Mouse (Mus musculus): ENCODE results near the gene Lhx3. TPM values are rescaled to one million over a fixed set of nuclear protein-coding genes. Genes with fewer than 3 reads are reported as not detected.

Gene Lhx3
- polyA plus RNA-seq, 1 experiment from 2014 or later: 3.3 TPM

DNA sequence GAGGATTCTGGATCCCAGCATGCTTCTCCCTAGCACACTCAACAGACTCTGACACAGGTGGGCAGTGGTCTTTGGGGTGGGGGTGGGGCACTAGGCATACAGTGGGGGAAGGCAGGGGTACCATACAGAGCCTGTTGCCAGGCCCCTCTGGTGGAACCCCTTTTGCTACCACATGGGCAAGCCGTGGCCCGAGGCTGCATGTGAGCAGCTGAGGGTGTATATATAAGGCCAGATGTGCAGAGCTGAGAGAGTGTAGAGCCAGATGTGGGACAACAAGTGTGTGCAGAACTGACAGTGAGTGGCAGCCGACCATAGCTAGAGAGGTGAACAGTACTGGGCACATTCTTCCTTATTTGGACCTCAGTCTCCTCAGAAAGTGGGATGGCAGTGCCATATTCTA, 41.2 kb downstream of the Lhx3 start:
- Histone ChIP-seq H3K27ac (ENCODE audit: low read depth, low read length) (no peak overlapping the region), H3K4me1 (ENCODE audit: control insufficient read depth, insufficient read depth, low read depth, low read length) (peaks cover 2% of the 10 kb centered on the region; the same call in 1 of the 2 replicates), H3K27me3 (replicated peaks; ENCODE audit: control insufficient read depth, insufficient read depth, low read length) (peaks cover 1% of the 10 kb centered on the region; the same call in 1 of the 2 replicates), H3K9me3 (ENCODE audit: control insufficient read depth, low read length) (no peaks in the 10 kb centered on the region), H3K4me2 (ENCODE audit: low read length) (no peak overlapping the region), H3K36me3 (ENCODE audit: control insufficient read depth, insufficient read depth, low read length) (no peaks in the 10 kb centered on the region), H3K4me3 (ENCODE audit: low read length) (no peak overlapping the region), H3K9ac (ENCODE audit: low read depth, low read length) (no peak overlapping the region)
- ATAC-seq: no peak
- WGBS: 86% methylated on average over 3 of the region's 3 CpGs

DNA sequence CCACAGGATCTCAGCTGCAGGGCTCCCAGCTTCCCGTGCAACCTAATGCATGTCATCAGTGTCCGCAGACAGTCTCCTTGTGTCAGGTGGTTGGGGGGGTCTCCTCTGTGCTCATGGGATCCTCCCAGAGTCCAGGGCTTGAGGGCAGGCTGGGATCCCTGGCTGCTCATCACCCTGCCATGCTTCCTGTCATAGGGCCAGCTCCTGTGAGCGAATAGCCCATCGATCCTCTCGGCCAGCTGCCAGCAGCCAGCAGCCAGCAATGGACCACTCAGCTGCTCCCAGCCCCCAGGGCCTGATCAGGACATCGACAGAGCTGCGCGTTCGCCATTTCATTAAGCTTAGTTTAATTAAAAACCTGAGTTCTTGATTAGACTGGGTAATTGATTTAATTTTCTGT, 50.0 kb downstream of the Lhx3 start:
- H3K27me3 ChIP-seq (replicated peaks; ENCODE audit: control insufficient read depth, insufficient read depth, low read length): no peaks in the 10 kb centered on the region
- H3K4me3 ChIP-seq (ENCODE audit: low read length): no peak overlapping the region
- H3K9me3 ChIP-seq (ENCODE audit: control insufficient read depth, low read length): no peaks in the 10 kb centered on the region
- no peak overlapping the region for H3K9ac ChIP-seq (ENCODE audit: low read depth, low read length)
- H3K4me1 ChIP-seq (ENCODE audit: control insufficient read depth, insufficient read depth, low read depth, low read length): peaks cover 22% of the 10 kb centered on the region
- ATAC-seq: no peak
- WGBS: 42% methylated on average over 9 of the region's 9 CpGs
- no peak overlapping the region for H3K4me2 ChIP-seq (ENCODE audit: low read length)
- 0 out of 2 replicates have a peak overlapping the region, but pooled peaks have one; percentile 23 for H3K27ac ChIP-seq (ENCODE audit: low read depth, low read length)
- H3K36me3 ChIP-seq (ENCODE audit: control insufficient read depth, insufficient read depth, low read length): no peaks in the 10 kb centered on the region

DNA sequence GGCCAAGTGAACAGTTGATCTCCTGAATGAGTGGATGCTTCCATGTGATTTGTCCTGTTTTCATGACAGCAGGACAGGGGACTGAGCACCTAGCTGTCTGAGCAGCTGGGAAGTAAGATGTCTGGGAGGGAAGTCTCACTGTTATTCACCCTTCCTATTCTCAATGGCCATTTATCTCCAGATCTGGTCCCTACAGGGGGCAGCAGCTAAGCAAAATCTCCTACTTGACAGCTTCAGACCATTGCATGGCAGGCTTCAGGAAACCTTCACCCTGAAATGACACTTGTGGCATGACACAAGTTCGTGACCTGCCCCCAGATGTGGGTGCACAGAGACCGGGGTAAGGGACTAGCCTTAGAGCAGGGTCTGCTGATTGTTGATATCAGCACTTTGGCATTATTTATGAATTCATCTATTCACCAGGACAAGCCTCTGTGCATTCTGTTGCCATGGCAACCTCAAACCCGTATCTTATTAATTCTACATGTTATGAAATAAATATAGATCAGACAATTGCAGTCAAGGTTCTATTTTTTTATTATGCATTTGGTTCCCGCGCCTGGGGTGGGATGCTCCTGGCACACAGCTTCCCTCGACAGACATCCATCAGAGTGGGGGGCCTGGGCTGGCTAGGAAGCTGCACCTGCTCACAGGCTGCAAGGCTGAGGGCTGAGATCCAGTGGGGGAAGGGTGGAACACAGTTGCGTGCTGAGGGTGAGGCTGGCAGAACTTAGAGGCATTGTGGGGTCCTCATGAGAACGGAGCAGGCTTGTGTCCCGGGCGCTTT, 51.7 kb downstream of the Lhx3 start:
- Histone ChIP-seq H3K4me2 (ENCODE audit: low read length) (no peak overlapping the region; the same call in 1 of the 2 replicates), H3K4me3 (ENCODE audit: low read length) (no peak overlapping the region), H3K27me3 (replicated peaks; ENCODE audit: control insufficient read depth, insufficient read depth, low read length) (no peaks in the 10 kb centered on the region), H3K9me3 (ENCODE audit: control insufficient read depth, low read length) (no peaks in the 10 kb centered on the region), H3K9ac (ENCODE audit: low read depth, low read length) (peak overlapping the region; percentile 29; the same call in 1 of the 2 replicates), H3K4me1 (ENCODE audit: control insufficient read depth, insufficient read depth, low read depth, low read length) (peaks cover 22% of the 10 kb centered on the region), H3K36me3 (ENCODE audit: control insufficient read depth, insufficient read depth, low read length) (no peaks in the 10 kb centered on the region), H3K27ac (ENCODE audit: low read depth, low read length) (peak overlapping the region; percentile 72)
- WGBS: 36% methylated on average over 10 of the region's 10 CpGs
- ATAC-seq: peak; percentile 77

DNA sequence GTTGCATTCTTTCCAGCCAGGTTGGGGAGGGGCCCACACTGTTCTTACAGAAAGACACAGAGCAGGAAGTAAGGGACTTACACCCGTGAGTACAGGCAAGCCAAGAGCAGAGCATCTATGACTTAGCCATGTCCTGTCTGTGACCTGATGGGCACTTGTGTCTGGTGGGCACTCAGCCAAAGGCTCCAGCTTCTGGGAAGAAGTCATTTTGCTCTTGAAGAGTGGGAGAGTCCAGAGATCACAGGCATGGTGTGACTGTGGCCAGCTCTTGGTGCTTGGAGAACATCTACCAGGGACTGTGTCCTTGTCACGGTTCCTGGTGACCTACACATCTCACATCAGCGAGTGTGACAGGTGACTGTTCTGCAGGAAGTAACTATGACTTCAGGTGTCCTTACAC, 52.4 kb downstream of the Lhx3 start:
- Histone ChIP-seq H3K9me3 (ENCODE audit: control insufficient read depth, low read length) (no peaks in the 10 kb centered on the region), H3K36me3 (ENCODE audit: control insufficient read depth, insufficient read depth, low read length) (no peaks in the 10 kb centered on the region), H3K4me1 (ENCODE audit: control insufficient read depth, insufficient read depth, low read depth, low read length) (peaks cover 22% of the 10 kb centered on the region), H3K9ac (ENCODE audit: low read depth, low read length) (no peak overlapping the region), H3K27ac (ENCODE audit: low read depth, low read length) (no peak overlapping the region; the same call in 1 of the 2 replicates), H3K4me3 (ENCODE audit: low read length) (no peak overlapping the region), H3K4me2 (ENCODE audit: low read length) (no peak overlapping the region), H3K27me3 (replicated peaks; ENCODE audit: control insufficient read depth, insufficient read depth, low read length) (no peaks in the 10 kb centered on the region)
- WGBS: 74% methylated on average over 3 of the region's 3 CpGs
- no peak for ATAC-seq

DNA sequence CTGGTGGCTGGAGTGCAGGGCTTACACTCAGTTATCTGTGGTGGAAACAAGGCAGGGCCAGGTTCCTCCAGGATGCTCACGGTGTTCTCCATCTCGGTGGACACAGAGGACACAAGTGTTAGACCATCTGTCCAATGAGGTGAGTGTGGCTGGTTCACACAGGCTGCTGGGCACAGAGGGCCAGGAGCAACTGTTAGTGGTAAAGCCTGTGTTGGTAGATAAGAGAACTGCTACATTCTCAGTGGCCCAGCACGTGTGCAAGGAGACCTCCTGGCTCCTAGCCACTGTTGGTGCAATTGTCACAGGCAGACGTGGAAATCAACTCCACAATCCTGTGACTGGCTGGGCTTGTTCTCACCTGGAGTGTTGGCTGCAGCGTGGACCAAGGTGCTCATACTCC, 53.5 kb downstream of the Lhx3 start:
- 73% methylated on average over 5 of the region's 5 CpGs for WGBS
- H3K27me3 ChIP-seq (replicated peaks; ENCODE audit: control insufficient read depth, insufficient read depth, low read length): no peaks in the 10 kb centered on the region
- no peak overlapping the region for H3K9ac ChIP-seq (ENCODE audit: low read depth, low read length)

DNA sequence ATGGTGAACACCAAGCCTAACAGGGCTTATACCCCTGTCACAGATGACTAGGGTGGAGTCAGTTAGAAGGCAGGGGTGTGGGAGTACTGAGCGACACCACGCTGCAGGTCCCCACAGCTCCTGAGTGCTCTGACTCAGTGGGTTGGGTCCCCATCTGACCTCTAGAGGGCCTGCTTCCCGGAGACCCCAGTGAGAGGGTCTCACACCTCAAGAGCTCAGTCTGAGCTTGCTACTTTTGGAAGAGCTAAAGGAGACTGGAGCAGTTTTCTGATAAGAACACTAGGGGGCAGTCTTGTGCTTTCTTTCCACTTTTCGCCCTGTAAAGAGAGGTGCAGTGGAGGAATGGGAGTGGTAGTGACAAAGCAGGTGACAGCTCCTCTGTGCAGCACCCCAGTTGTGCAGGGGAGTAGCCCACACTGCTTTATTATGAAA, 54.2 kb downstream of the Lhx3 start:
- H3K27ac ChIP-seq (ENCODE audit: low read depth, low read length): no peak overlapping the region
- no peaks in the 10 kb centered on the region for H3K36me3 ChIP-seq (ENCODE audit: control insufficient read depth, insufficient read depth, low read length)
- no peaks in the 10 kb centered on the region for H3K9me3 ChIP-seq (ENCODE audit: control insufficient read depth, low read length)
- H3K9ac ChIP-seq (ENCODE audit: low read depth, low read length): no peak overlapping the region
- no peak overlapping the region for H3K4me3 ChIP-seq (ENCODE audit: low read length)
- H3K4me1 ChIP-seq (ENCODE audit: control insufficient read depth, insufficient read depth, low read depth, low read length): peaks cover 22% of the 10 kb centered on the region
- no peak overlapping the region for H3K4me2 ChIP-seq (ENCODE audit: low read length)
- 5% methylated on average over 4 of the region's 4 CpGs for WGBS
- no peaks in the 10 kb centered on the region for H3K27me3 ChIP-seq (replicated peaks; ENCODE audit: control insufficient read depth, insufficient read depth, low read length)
- ATAC-seq: peak; percentile 78

More for the DNA sequence above, 53.5 kb downstream of the Lhx3 start:
- H3K4me3 ChIP-seq (ENCODE audit: low read length): no peak overlapping the region
- H3K4me2 ChIP-seq (ENCODE audit: low read length): no peak overlapping the region
- H3K36me3 ChIP-seq (ENCODE audit: control insufficient read depth, insufficient read depth, low read length): no peaks in the 10 kb centered on the region
- no peak overlapping the region for H3K27ac ChIP-seq (ENCODE audit: low read depth, low read length)
- H3K9me3 ChIP-seq (ENCODE audit: control insufficient read depth, low read length): no peaks in the 10 kb centered on the region
- ATAC-seq: no peak
- peaks cover 22% of the 10 kb centered on the region for H3K4me1 ChIP-seq (ENCODE audit: control insufficient read depth, insufficient read depth, low read depth, low read length)

DNA sequence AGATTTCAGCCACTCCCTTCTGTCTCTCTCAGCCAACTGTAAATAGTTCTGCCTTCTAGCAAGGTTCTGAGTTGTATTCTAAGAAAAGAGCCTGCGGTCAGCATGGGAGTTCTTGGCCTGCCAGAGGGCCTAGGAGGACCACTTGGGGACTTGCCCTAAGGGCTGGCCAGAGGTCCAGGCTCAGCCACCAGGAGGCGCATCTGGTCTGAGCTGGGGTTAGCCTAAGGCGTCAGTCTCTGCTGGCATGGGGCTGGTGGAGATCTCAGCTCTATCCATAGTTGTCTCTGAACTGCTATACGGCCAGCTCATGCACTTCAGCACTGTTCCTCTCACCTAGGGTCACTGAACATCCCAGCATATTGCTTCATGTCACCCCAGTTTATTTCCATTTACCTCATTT, 54.8 kb downstream of the Lhx3 start:
- Histone ChIP-seq H3K36me3 (ENCODE audit: control insufficient read depth, insufficient read depth, low read length) (no peaks in the 10 kb centered on the region), H3K27me3 (replicated peaks; ENCODE audit: control insufficient read depth, insufficient read depth, low read length) (no peaks in the 10 kb centered on the region), H3K27ac (ENCODE audit: low read depth, low read length) (no peak overlapping the region), H3K9ac (ENCODE audit: low read depth, low read length) (no peak overlapping the region), H3K4me3 (ENCODE audit: low read length) (no peak overlapping the region), H3K9me3 (ENCODE audit: control insufficient read depth, low read length) (no peaks in the 10 kb centered on the region), H3K4me1 (ENCODE audit: control insufficient read depth, insufficient read depth, low read depth, low read length) (peaks cover 22% of the 10 kb centered on the region), H3K4me2 (ENCODE audit: low read length) (no peak overlapping the region)
- ATAC-seq: no peak
- WGBS: 41% methylated on average over 4 of the region's 4 CpGs

Other genes starting within 250 kb of the Lhx3 start
- 23.6 and 46.8 TPM in 2 replicates for gene Camsap1, start 225.0 kb downstream of the Lhx3 start, polyA plus RNA-seq (2015; fragmentation: Nextera tagmentation; extraction: Ambion mirVana)
- gene Ubac1, start 186.5 kb downstream of the Lhx3 start, polyA plus RNA-seq (2015; fragmentation: Nextera tagmentation; extraction: Ambion mirVana): 139 and 141 TPM in 2 replicates
- gene Nacc2, start 85.1 kb downstream of the Lhx3 start, polyA plus RNA-seq (2015; fragmentation: Nextera tagmentation; extraction: Ambion mirVana): 24.5 and 25.8 TPM in 2 replicates
- 15.3 and 16.7 TPM in 2 replicates for gene Qsox2, start 29.2 kb upstream of the Lhx3 start, polyA plus RNA-seq (2015; fragmentation: Nextera tagmentation; extraction: Ambion mirVana)
- gene Ccdc187, start 86.3 kb upstream of the Lhx3 start, polyA plus RNA-seq (2015; fragmentation: Nextera tagmentation; extraction: Ambion mirVana): 0.15 and 0.19 TPM in 2 replicates
- 177 and 185 TPM in 2 replicates for gene Gpsm1, start 107.2 kb upstream of the Lhx3 start, polyA plus RNA-seq (2015; fragmentation: Nextera tagmentation; extraction: Ambion mirVana)
- 30.1 and 32.6 TPM in 2 replicates for gene Dnlz, start 143.8 kb upstream of the Lhx3 start, polyA plus RNA-seq (2015; fragmentation: Nextera tagmentation; extraction: Ambion mirVana)
- gene Card9, start 152.6 kb upstream of the Lhx3 start, polyA plus RNA-seq (2015; fragmentation: Nextera tagmentation; extraction: Ambion mirVana): 1.9 and 2.9 TPM in 2 replicates
- gene Snapc4, start 172.4 kb upstream of the Lhx3 start, polyA plus RNA-seq (2015; fragmentation: Nextera tagmentation; extraction: Ambion mirVana): 29.1 and 36.4 TPM in 2 replicates
- gene Entr1, start 181.0 kb upstream of the Lhx3 start, polyA plus RNA-seq (2015; fragmentation: Nextera tagmentation; extraction: Ambion mirVana): 158 and 169 TPM in 2 replicates
- 96.0 and 98.9 TPM in 2 replicates for gene Pmpca, start 181.1 kb upstream of the Lhx3 start, polyA plus RNA-seq (2015; fragmentation: Nextera tagmentation; extraction: Ambion mirVana)
- 24.9 and 25.6 TPM in 2 replicates for gene Inpp5e, start 200.9 kb upstream of the Lhx3 start, polyA plus RNA-seq (2015; fragmentation: Nextera tagmentation; extraction: Ambion mirVana)
- gene Sec16a, start 236.9 kb upstream of the Lhx3 start, polyA plus RNA-seq (2015; fragmentation: Nextera tagmentation; extraction: Ambion mirVana): 15.4 and 19.3 TPM in 2 replicates